Mouse (Mus musculus): ENCODE results near the gene Map7d1. TPM values are rescaled to one million over a fixed set of nuclear protein-coding genes. Genes with fewer than 3 reads are reported as not detected.
"Not testable (repeated sequence)": the region's sequence is repeated elsewhere in the genome, so short reads cannot be mapped to it uniquely, and the experiment has no call there.

Gene Map7d1
- total RNA-seq, 2 experiments from 2014 or later = 177 to 199 TPM

DNA sequence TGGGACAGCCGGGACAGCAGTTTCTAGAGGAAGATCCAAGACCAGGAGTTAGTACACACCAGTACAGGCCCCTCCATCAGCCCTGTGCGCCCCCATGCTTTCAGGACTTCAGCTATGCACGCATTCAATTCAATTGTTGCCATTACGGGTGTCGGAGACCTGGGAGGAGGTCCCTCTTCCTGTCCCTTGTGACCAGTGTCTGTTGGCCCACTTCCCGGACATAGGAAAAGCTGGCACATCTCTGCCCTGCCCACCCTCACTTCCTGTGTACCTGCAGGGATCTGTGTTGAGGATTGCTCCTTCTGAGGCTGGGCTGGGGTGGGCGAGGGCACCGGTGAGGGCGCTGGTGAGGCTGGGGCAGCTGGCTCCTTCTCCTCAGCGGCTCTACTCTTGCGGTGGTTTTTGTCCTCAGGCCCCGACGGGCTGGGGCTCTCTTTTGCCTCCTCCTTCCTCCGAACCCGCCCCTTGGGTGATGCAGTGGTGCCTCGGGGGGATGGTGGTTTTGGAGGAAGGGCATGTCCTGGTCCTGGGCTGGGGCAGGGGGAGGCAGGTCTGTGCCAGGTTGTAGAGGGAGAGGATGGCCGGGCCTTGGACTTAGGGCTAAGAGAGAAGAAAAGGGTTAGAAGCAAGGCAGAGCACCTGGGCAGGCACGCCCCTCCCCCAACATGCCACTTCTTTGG is 21.5 kb downstream of the Map7d1 start:
- DNase-seq = peak; percentile 29
- intact Hi-C loops (cut with DNase I) = no loop called here
- Histone ChIP-seq H3K4me3 (peak overlapping the region; percentile 3), H3K27ac (peak overlapping the region; percentile 67)
- TF ChIP-seq CTCF (IDR thresholded peaks at IDR 0.05) = no peak

DNA sequence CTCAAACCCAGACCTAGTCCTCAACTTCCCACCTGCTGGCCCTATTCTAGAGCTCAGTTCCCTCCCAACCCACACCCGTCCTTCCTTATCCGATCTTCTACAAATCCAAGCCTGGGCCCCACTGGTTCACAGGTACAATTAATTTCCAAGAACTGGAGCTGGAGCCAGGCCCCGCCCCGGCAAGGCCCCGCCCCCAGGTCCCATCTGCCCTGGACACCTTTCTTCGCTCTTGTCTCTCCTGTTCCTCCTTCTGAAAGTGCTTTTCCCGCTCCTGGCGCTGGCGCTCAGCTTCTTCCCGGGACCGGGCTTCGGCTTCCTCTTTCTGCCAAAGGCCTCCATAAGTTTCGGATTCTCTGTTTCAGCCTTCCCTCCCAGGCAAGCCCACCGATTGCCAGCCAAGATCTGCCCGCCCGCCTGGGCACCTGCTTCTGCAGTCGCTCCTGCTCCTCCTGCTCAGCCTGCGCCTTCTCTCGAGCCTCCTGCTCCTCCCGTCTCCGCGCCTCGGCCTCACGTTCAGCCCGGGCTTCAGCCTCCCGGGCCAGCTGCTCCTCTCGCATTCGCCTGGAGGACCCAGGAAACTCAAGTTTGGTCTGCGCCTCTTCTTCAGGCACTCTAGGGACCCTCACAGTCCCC is 22.4 kb downstream of the Map7d1 start:
- intact Hi-C loops (cut with DNase I) = no loop called here
- peak overlapping the region; percentile 67 for H3K27ac ChIP-seq

GRCm38 (mm10) chr4:126229900-126230299 is 26.2 kb downstream of the Map7d1 start:
- no peak for TF ChIP-seq CTCF (IDR thresholded peaks at IDR 0.05)
- peak overlapping the region; percentile 24; the same call in 1 of the 2 replicates for H3K27ac ChIP-seq
- no peak overlapping the region for H3K4me3 ChIP-seq
- intact Hi-C loops (cut with DNase I) = loop anchor here (5.0 kb wide), 1 partner anchor 48 kb away; no protein-coding TSS in a partner anchor
- DNase-seq = no peak

More for the DNA sequence above, 22.4 kb downstream of the Map7d1 start:
- DNase-seq = no peak
- H3K4me3 ChIP-seq = no peak overlapping the region
- TF ChIP-seq CTCF (IDR thresholded peaks at IDR 0.05) = no peak

DNA sequence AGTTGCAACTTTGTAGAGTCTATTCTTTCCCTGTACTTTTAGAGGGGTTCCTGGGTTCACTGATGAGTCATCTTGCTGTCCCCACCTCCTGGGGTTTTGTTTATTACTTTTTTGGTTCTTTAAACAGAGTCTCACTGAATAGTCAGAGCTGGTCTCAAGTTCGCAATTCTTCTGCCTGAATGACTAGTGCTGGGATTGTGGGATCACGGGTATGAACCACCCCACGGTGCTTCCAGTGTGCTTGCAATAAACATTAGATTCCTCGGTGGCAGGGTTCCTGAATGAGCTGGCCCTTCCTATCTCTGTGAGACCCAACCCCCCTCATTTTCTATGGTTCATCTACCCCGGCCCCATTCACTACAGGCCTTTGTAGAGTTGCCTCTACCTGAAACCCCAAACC is 28.0 kb downstream of the Map7d1 start:
- intact Hi-C loops (cut with DNase I) = loop anchor here (5.0 kb wide), 1 partner anchor 46 kb away; no protein-coding TSS in a partner anchor
- Histone ChIP-seq H3K4me3 (no peak overlapping the region), H3K27ac (peak overlapping the region; percentile 92)
- no peak for TF ChIP-seq CTCF (IDR thresholded peaks at IDR 0.05)
- DNase-seq = no peak

DNA sequence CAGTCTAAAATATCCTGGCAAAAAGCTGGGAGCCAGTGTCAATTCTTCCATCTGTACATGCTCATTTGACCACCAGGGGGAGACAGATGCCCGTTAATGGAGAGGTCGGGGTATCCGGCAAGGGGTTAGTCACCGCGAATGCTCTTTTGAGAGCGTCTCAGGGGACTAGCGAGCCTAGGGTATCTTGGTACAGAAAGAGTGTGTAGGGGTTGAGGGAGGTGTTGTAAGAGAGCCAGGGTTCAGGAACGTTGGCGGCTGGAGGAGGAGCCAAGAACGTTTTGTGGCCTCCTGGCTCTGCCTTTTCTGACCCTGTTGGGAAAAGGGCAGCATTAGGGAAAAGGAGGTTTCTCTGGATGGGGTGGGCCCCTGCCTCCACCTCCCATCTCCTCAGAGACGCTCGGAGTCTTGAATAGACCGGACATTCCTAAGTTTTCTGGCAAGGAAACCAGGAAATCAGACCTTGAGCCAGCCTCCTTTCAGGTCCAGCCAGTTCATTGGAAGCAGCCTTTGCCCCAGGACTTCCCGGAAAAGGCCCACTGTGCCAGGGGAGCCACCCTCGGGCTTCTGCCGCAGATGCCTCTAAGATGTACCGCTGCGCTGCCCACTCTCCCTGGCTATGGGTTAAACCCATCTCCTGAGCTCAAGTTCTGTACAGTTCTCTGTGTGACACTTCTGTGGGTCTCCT is 28.9 kb downstream of the Map7d1 start:
- intact Hi-C loops (cut with DNase I) = loop anchor here (1.0 to 5.0 kb wide), 3 partner anchors 35 to 82 kb away; partner anchors contain the start of gene Trappc3
- peak; percentile 92 for DNase-seq
- Histone ChIP-seq H3K4me3 (peak overlapping the region; percentile 70), H3K27ac (peak overlapping the region; percentile 92)
- TF ChIP-seq CTCF (IDR thresholded peaks at IDR 0.05) = peak; percentile 97

- TF ChIP-seq CTCF (IDR thresholded peaks at IDR 0.05) = no peak
- intact Hi-C loops (cut with DNase I) = loop anchor here (1.0 to 5.0 kb wide), 3 partner anchors 36 to 83 kb away; partner anchors contain the start of gene Trappc3
- Histone ChIP-seq H3K27ac (peak overlapping the region; percentile 92), H3K4me3 (peak overlapping the region; percentile 70)
- DNase-seq = no peak
Observed at GRCm38 (mm10) chr4:126226640-126227039, 29.5 kb downstream of the Map7d1 start.

- TF ChIP-seq CTCF (IDR thresholded peaks at IDR 0.05) = no peak
- Histone ChIP-seq H3K27ac (no peak overlapping the region), H3K4me3 (no peak overlapping the region)
- DNase-seq = no peak
- intact Hi-C loops (cut with DNase I) = no loop called here
Observed at GRCm38 (mm10) chr4:126222631-126223030, 33.5 kb downstream of the Map7d1 start.

GRCm38 (mm10) chr4:126220045-126220444 is 36.1 kb downstream of the Map7d1 start:
- H3K4me3 ChIP-seq = no peak overlapping the region
- no peak for TF ChIP-seq CTCF (IDR thresholded peaks at IDR 0.05)
- intact Hi-C loops (cut with DNase I) = no loop called here
- H3K27ac ChIP-seq = no peak overlapping the region
- DNase-seq = no peak

DNA sequence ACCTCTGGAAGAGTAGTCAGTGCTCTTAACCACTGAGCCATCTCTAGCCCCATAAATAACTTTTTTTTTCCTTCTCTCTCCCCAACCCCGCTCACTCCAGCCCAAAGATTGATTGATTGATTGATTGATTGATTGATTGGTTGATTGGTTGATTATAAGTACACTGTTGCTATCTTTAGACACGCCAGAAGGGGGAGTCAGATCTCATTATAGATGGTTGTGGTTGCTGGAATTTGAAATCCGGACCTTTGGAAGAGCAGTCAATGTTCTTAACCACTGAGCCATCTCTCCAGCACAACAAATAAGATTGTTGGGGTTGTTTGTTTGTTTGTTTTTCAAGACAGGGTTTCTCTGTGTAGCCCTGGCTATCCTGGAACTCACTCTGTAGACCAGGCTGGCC is 36.6 kb downstream of the Map7d1 start:
- intact Hi-C loops (cut with DNase I); H3K27ac ChIP-seq; H3K4me3 ChIP-seq; DNase-seq: not testable (repeated sequence)

DNA sequence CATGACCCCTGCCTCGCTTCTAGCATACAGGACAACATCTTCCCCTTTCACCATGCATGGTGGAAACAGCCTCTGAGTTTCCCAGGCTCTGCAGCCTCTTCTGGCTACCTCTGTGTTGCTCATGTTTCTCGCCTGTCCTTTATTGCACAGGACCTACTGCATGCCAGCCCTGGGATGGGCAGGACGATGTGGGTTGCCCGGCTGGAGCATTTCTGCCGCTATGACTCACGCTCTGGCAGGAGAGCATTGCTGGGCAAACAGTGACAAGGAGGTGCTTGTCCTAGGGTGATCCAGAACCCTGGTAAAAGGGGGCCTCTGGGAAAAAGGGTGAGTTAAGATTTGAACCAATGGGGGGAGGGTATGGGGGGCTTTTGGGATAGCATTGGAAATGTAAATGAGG is 38.4 kb downstream of the Map7d1 start:
- TF ChIP-seq CTCF (IDR thresholded peaks at IDR 0.05) = no peak
- DNase-seq = peak; percentile 81
- no peak overlapping the region for H3K4me3 ChIP-seq
- peak overlapping the region; percentile 69 for H3K27ac ChIP-seq
- intact Hi-C loops (cut with DNase I) = no loop called here

DNA sequence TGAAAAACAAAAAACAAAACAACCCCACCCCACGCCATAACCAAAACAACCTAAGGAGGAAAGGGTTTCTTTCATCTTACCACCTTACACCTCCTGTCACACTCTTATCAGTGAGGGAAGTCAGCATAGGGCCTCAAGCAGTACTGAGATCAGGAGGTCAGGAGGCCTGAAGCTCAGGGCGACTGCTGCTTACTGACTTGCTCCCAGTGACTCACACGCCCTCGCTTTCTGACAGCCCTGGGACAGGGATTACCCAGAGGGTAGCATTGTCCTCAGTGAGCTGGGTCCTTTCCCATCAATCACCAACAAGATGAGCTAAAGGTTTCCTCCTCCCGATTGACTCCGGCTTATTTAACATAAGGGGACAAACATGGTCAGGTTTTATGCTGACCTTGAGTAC is 49.1 kb downstream of the Map7d1 start:
- no peak for DNase-seq
- intact Hi-C loops (cut with DNase I) = no loop called here
- no peak for TF ChIP-seq CTCF (IDR thresholded peaks at IDR 0.05)
- H3K4me3 ChIP-seq = no peak overlapping the region
- H3K27ac ChIP-seq = no peak overlapping the region

- no peak for DNase-seq
- no peak for TF ChIP-seq CTCF (IDR thresholded peaks at IDR 0.05)
- Histone ChIP-seq H3K4me3 (no peak overlapping the region), H3K27ac (no peak overlapping the region)
- intact Hi-C loops (cut with DNase I) = no loop called here
Observed at GRCm38 (mm10) chr4:126205386-126205785, 50.8 kb downstream of the Map7d1 start.

All from gastrocnemius, adult 2 months (tissue).